Mouse (Mus musculus) C2C12 (cell line): ENCODE results near the gene Gm6993. TPM values are rescaled to one million over a fixed set of nuclear protein-coding genes. Genes with fewer than 3 reads are reported as not detected.

Source experiments
- H3K27me3 ChIP-seq: one replicate; pipeline ENCODE4 v1.6.1; 2011; ENCODE audit not compliant: control insufficient read depth, insufficient read depth, insufficient read length
- H3K36me3 ChIP-seq: one replicate; pipeline ENCODE4 v1.6.1; 2011; ENCODE audit not compliant: control insufficient read depth, insufficient read depth
- H3K4me3 ChIP-seq: one replicate; pipeline ENCODE4 v1.5.1; 2011; ENCODE audit warnings: mild to moderate bottlenecking, control low read depth; ENCODE audit not compliant: poor library complexity, insufficient read depth, severe bottlenecking
- H3K79me2 ChIP-seq: one replicate; pipeline ENCODE4 v1.6.1; 2011; ENCODE audit not compliant: control insufficient read depth, insufficient read depth
- H3K79me3 ChIP-seq: one replicate; pipeline ENCODE4 v1.6.1; 2011; ENCODE audit warnings: low read depth, control low read depth
- H3ac ChIP-seq: one replicate; pipeline ENCODE3; 2011; ENCODE audit warnings: low read depth; ENCODE audit not compliant: control insufficient read depth, insufficient read length
- CEBPB ChIP-seq: IDR thresholded peaks from one replicate; pipeline ENCODE4 v1.6.1; 2011; ENCODE audit warnings: low read depth, mild to moderate bottlenecking, control low read depth, moderate library complexity
- CTCF ChIP-seq: IDR thresholded peaks from one replicate; pipeline ENCODE4 v1.5.1; 2011; ENCODE audit not compliant: control insufficient read depth, insufficient read depth, insufficient read length
- FOSL1 ChIP-seq: IDR thresholded peaks from one replicate; pipeline ENCODE4 v1.8.0; 2011; ENCODE audit warnings: mild to moderate bottlenecking, low read length; ENCODE audit not compliant: poor library complexity, insufficient read depth, severe bottlenecking
- MAX ChIP-seq: IDR thresholded peaks from one replicate; pipeline ENCODE4 v1.6.1; 2011; ENCODE audit warnings: mild to moderate bottlenecking, control low read depth
- MYOD1 ChIP-seq: IDR thresholded peaks from one replicate; pipeline ENCODE4 v1.6.1; 2011; ENCODE audit warnings: low read depth; ENCODE audit not compliant: control insufficient read depth, insufficient read length
- MYOG ChIP-seq: IDR thresholded peaks from one replicate; pipeline ENCODE4 v1.6.1; 2011; ENCODE audit not compliant: control insufficient read depth, insufficient read length; ENCODE audit errors: extremely low read depth
- USF1 ChIP-seq: IDR thresholded peaks from one replicate; pipeline ENCODE4 v1.6.1; 2011; ENCODE audit warnings: low read depth, mild to moderate bottlenecking, control low read depth, moderate library complexity
- polyA plus RNA-seq: library from polyadenylated mRNA; unstranded; fragments of >200 nt; fragmentation: generic; extraction: Trizol; gene quantifications from one replicate; pipeline ENCODE4 v1.2.1, GENCODE M21; 2012; ENCODE audit warnings: missing spikeins

The Gm6993 gene
- polyA plus RNA-seq, 1 experiment: not detected

- Histone ChIP-seq H3K79me3 (no peaks in the 10 kb centered on the region), H3K27me3 (no peaks in the 10 kb centered on the region), H3K36me3 (no peaks in the 10 kb centered on the region), H3K79me2 (no peaks in the 10 kb centered on the region), H3K4me3 (no peak overlapping the region), H3ac (no peak overlapping the region)
- TF ChIP-seq CTCF: no peak
- TF ChIP-seq MAX: no peak
- no peak for TF ChIP-seq USF1
- TF ChIP-seq MYOD1: no peak
- TF ChIP-seq CEBPB: no peak
- TF ChIP-seq FOSL1: no peak
- no peak for TF ChIP-seq MYOG
These were observed 14.4 kb downstream of the Gm6993 start for GRCm38 (mm10) chr12:31254978-31255377.

GRCm38 (mm10) chr12:31256121-31256903, 15.7 kb downstream of the Gm6993 start:
- no peak for TF ChIP-seq FOSL1
- TF ChIP-seq CEBPB: no peak
- TF ChIP-seq MYOG: no peak
- TF ChIP-seq MYOD1: no peak
- TF ChIP-seq CTCF: no peak
- no peak for TF ChIP-seq MAX
- no peak for TF ChIP-seq USF1

GRCm38 (mm10) chr12:31261882-31262281, 21.3 kb downstream of the Gm6993 start:
- Histone ChIP-seq H3K4me3 (no peak overlapping the region), H3ac (no peak overlapping the region), H3K79me2 (peaks cover 25% of the 10 kb centered on the region), H3K27me3 (no peaks in the 10 kb centered on the region), H3K36me3 (no peaks in the 10 kb centered on the region), H3K79me3 (peaks cover 16% of the 10 kb centered on the region)
- TF ChIP-seq MYOG (no peak), CEBPB (no peak), MYOD1 (no peak), CTCF (no peak), MAX (no peak), USF1 (no peak), FOSL1 (no peak)

More at GRCm38 (mm10) chr12:31256121-31256903, 15.7 kb downstream of the Gm6993 start:
- Histone ChIP-seq H3K79me2 (no peaks in the 10 kb centered on the region), H3K27me3 (no peaks in the 10 kb centered on the region), H3ac (no peak overlapping the region), H3K79me3 (no peaks in the 10 kb centered on the region), H3K36me3 (no peaks in the 10 kb centered on the region), H3K4me3 (no peak overlapping the region)

GRCm38 (mm10) chr12:31263921-31264320, 23.4 kb downstream of the Gm6993 start:
- peaks cover 45% of the 10 kb centered on the region for H3K79me2 ChIP-seq
- H3ac ChIP-seq: no peak overlapping the region
- peaks cover 17% of the 10 kb centered on the region for H3K36me3 ChIP-seq
- TF ChIP-seq MYOD1 (no peak), USF1 (no peak)
- no peaks in the 10 kb centered on the region for H3K27me3 ChIP-seq
- H3K79me3 ChIP-seq: peaks cover 36% of the 10 kb centered on the region
- H3K4me3 ChIP-seq: no peak overlapping the region

- H3K79me2 ChIP-seq: peaks cover 55% of the 10 kb centered on the region
- H3K36me3 ChIP-seq: peaks cover 30% of the 10 kb centered on the region
- no peaks in the 10 kb centered on the region for H3K27me3 ChIP-seq
- H3K79me3 ChIP-seq: peaks cover 40% of the 10 kb centered on the region
- no peak for TF ChIP-seq USF1
- no peak for TF ChIP-seq MYOG
- no peak for TF ChIP-seq MAX
- TF ChIP-seq CTCF: no peak
- no peak for TF ChIP-seq FOSL1
- TF ChIP-seq CEBPB: no peak
- no peak for TF ChIP-seq MYOD1
- H3K4me3 ChIP-seq: peak within 1 kb of the TSS; percentile 88
- H3ac ChIP-seq: peak within 1 kb of the TSS; percentile 89
These were observed 24.6 kb downstream of the Gm6993 start, which contains the start of gene Lamb1 for GRCm38 (mm10) chr12:31265005-31265721. Gene Lamb1, plus strand, starts transcription at chr12:31265234.
